Mouse (Mus musculus) brain, embryonic 14.5 days (tissue): Measurements from ENCODE around the gene Ddx24.

Experiments used
- CTCF ChIP-seq: fragments of 200-500 bp; IDR thresholded peaks from 2 replicates; pipeline ENCODE4 v1.5.1; 2012; ENCODE audit warnings: inconsistent platforms, mild to moderate bottlenecking, moderate library complexity, borderline replicate concordance; ENCODE audit not compliant: insufficient read depth, insufficient read length; ENCODE audit errors: extremely low read depth
- POLR2A ChIP-seq: fragments of 200-500 bp; IDR thresholded peaks from 2 replicates; pipeline ENCODE4 v1.6.1; 2012; ENCODE audit warnings: mild to moderate bottlenecking, inconsistent platforms, borderline replicate concordance; ENCODE audit not compliant: poor library complexity, insufficient read depth, insufficient read length, severe bottlenecking; ENCODE audit errors: extremely low read depth

- no peak for TF ChIP-seq CTCF
- no peak for TF ChIP-seq POLR2A
These were observed 12.0 kb upstream of the Ddx24 start for GRCm38 (mm10) chr12:103437601-103438000.
